Mouse (Mus musculus) common myeloid progenitor, adult 5-6 weeks (primary cell): ENCODE measurements around the gene Rad52. TPM values are rescaled to one million over a fixed set of nuclear protein-coding genes. Genes with fewer than 3 reads are reported as not detected.

Source experiments
- ATAC-seq: replicated peaks from 2 replicates; pipeline ENCODE4 v1.8.0; 2016; ENCODE audit warnings: low read depth, mild to moderate bottlenecking, moderate TSS enrichment, inconsistent platforms; ENCODE audit not compliant: poor library complexity, severe bottlenecking
- total RNA-seq: library from RNA; stranded (forward); fragments of 200-1000, 187-1606 nt; gene quantifications from 2 replicates; pipeline ENCODE4 v1.2.3, GENCODE M21; 2017

The Rad52 gene
- 17.9 and 21.1 TPM in 2 replicates for total RNA-seq

DNA sequence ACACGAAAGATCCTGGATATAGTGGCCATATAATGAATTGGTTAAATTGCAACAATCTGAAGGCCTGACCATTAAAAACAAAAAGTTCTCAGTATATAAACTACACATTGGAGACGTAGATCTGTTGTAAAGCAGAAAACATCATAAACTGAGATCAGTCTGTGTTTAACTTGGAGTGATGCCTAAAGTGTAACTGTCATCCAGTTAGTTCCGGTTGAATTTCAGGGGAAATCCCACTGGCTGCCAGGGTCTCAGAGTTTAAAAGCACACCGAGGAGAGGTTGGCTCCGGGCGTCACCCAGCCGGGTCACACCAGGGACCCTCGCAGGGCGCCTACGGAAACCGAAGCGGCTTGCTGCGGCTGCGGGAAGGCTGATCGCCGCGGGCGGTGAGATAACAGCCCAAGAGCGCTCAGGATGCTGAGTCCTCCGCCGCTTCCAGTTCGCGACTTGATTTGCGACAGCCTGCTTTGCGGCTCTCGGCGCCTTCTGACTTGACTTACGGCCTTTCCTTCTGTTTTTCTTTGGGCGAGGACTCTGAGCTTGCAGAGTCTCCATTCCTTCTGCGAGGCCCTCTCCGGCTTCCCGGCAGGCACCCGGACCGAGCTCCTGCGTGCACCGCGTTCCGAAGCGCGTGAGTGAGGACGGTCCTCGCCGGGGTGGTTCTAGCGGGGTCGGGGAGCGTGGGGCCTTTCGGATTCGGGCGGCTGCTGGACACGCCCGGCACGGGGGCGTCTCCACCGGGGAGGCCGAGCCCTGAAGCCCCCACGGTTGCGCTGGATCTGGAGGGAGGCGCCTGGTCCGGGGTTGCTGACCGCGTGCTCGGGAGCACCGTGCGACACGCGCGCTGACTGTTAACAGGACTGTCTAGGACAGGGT, at the start of gene Rad52:
Gene Rad52, plus strand, starts transcription at position 495 of the 877 bp plus-strand sequence.
- peak; percentile 93 for ATAC-seq

DNA sequence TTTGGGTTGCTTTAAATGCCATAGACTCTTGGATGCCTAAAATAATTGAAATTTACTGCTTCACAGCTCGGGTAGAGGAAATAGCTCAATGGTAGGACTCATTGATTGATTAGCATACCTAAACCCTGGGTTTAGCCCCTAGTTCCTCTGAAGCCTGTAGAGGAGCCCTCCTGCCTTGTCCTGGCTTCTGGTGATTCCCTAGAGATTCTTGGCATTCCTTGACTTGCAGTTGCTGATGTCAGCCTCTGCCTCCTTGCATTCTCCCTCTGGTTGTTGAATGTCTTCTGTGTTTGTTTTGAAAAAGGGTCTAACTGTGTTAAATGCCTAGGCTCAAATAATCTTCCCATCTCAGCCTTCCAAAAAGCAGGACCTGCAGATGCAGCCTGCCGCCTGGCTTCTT, 48.3 kb upstream of the Rad52 start:
- no peak for ATAC-seq

DNA sequence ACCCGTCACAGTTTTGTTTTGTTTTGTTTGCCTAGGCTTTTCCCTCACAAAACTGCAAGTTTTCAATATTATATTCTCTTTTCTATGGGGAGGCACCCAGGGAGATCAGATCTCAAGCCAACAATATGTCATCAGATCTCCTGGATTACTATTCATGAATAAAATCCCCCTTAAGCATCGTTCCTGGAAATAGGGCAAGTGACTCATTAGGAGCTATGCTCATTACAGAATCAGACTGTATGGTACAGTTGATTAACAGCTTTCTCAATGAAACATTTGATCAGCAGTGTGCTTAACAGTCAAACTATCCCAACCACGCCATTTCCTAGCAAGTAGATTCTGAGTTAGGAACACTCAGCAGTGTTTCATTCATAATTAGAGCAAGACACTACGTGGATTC, 47.0 kb upstream of the Rad52 start:
- no peak for ATAC-seq

DNA sequence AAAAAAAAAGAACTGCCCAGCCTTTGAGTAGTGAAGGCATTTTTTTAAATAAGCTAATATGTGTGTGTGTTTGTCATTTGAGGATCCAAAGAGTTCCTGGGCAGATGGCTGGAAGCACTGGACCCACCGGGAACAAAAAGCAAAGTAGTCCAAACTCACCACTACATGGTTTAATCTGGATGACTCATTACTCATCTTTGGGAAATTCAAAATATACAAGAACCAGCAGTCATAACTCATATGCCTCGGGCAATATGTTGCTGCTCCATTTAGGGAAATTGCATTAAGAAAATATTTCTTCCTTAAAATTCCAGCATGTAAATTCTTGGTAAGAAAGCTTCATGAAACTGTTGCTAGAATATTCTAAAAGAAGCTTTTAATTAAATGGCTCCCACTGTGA, 42.3 kb upstream of the Rad52 start:
- ATAC-seq = no peak

DNA sequence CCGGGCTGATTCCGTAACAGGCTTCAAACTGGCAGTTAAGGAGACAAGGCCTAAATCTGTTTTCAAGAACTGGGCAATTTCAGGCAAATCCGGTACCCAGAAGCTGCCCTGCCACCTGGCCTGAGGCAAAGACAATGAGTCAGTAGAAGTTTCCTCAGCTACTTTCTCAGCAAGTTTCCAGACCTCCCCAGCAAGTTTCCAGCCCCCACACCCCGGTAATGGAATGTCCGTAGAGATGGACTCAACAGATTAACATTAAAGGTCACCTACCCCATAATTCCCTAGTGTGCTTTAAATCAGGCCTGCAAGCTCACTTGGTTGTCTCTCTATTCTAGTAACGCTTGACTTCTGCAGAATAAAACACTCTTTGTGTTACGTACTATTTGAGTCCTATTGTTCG, 41.0 kb upstream of the Rad52 start:
- ATAC-seq = no peak

DNA sequence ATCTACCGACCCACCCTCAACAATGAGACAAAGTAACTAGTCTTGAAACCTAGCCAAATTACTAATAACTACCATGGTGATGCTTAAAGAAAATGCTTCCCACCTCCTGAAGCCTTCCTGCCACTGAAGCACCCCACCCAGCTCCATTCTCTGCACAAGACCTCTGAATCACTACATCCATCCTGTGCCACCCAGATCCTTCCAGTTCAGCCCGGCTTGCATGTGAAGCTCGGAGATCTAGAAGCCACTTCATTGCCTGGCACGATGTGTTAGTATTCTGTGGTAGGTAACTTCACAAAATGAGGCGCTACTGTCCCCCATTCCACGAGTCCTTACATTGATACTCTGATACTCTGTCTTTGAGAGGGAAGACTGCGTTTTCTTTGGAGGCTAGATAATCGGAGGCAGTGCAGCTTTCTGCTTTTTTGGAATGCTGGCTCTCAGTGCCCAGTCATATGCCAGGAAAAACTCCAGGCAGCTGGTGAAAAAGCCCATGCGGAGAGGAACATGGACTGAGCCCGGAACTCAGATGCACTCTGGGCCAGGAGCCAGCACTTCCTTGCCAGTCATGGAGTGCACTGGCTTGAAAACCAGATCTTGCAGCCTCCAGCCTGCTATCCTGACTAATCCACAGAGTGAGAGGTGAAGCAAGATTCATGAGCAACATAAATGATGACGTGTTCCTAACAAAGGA, 38.0 kb upstream of the Rad52 start:
- no peak for ATAC-seq

DNA sequence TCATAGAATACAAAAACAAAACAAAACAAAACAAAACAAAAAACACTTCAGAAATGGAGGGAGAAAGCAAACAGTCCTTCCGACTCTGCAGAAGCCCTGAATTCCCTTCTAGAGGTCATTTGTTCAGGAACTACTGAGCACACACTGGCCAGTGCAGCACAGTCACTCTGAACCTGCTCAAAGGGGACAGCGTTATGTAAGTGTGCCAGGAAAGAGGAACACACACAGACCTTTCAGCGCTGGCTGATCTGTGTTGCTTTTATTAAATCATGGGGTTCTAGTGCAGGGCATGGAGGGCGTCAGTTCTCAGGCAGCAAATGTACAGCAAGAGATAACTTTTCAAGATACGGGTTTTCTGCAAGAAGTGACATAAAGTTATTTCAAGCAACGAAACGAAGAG, 19.3 kb upstream of the Rad52 start:
- ATAC-seq = 0 out of 2 replicates have a peak, but pooled peaks have one; percentile 36

DNA sequence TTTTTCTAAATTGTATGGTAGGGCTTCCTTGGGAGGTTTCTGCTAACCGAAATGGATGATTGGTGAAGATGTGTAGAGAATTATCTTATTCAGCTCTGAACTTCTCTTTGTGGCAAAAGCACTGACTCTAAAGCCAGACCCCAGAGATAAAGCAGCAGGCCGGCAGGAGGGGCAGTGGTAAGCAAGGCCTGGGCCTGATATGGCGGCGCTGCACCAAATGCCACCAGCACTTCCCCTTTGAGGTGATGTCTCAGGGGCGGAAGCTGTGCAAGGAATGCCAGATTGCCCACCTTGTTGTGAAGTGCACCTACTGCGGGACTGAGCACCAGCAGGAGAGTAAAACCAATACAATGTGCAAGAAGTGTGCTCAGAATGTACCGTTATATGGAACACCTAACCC, 9.8 kb upstream of the Rad52 start:
- peak; percentile 90 for ATAC-seq

DNA sequence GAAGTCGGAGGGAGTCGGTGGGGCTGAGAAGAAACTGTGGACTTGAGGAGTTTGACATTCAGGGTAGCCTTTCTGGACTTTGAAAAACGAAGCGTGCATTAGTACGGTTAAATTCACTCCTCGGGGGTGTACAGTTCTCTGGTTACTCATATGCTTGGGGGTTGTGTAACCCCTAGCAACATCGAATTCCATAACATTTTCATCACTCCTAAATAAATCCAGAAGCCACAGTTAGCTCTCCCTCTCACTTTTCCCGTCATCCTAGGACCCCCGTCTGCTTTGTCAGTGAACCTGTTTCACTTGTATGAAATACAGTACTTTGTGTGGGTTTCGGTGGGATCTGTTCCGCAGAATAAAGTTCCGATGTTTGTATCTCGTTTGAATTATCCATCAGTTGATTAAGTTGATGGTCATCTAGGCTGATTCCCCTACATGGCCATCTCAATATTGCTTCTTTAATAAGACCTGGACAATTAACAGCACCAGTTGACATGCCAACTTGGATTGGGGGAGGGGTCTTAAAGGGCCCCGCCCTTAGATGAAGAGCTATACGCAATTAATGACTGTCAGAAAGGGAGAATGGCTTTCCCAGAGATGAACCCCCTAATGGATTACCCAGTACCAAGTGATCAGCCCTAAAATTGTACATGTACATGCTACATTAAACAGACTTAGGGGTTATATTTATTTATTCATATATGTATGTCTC, 737 bp downstream of the Rad52 start:
- no peak for ATAC-seq

DNA sequence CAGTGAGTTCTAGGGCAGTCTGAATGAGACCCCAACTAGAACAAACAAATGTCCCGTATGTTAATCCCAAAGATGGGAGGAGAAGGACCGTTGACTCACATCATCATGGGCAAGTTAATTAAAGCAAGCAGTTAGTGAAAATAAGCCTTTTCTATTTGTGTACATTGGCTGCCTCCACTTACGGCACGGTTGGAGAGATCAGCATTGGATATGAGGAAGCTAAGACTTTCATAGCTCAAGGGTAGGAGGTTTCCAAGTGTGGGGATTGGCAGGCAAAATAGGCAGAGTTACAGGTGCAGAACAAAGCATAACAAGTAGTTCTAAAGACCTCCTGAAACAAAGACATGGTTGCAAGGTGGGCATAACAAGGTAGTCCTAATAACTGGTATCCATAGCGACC, 3.0 kb downstream of the Rad52 start:
- ATAC-seq = no peak

DNA sequence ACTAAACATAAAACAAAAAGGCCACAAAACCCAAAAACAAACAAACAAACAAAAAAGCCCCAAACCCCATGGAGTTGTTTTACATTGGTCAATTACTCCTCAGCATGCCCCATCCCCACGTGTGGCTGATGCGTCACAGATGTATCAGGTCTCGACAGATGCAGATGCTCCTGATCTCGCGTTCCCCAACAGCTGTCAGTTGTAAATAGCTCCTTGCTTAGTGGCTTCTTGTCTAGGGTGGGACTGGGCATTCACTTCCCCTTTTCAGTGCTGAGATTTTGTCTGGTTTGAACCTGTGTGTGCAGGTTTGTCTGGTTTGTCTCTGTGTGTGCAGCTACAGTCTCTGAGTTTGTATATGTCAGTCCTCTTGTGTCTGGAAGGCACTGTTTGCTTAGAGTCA, 9.5 kb downstream of the Rad52 start:
- ATAC-seq = peak; percentile 32; the same call in 1 of the 2 replicates

DNA sequence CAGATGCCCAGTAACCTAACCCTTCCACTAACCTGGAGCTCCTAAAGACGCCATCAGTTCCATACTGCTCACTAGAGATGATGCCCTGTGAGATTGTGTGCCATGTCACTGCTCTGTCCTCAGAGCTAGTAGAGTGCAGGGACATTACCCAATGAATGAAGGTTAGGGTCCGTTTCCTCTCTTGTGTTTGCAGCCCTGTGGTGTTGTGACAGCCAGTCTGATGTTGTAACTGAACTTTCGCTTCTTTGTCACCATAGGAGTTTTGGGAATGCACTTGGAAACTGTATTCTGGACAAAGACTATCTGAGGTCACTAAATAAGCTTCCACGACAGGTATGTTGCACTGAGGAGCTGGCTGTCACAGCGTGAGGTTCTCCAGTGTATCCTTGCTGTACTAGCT, 13.2 kb downstream of the Rad52 start:
- ATAC-seq = no peak

DNA sequence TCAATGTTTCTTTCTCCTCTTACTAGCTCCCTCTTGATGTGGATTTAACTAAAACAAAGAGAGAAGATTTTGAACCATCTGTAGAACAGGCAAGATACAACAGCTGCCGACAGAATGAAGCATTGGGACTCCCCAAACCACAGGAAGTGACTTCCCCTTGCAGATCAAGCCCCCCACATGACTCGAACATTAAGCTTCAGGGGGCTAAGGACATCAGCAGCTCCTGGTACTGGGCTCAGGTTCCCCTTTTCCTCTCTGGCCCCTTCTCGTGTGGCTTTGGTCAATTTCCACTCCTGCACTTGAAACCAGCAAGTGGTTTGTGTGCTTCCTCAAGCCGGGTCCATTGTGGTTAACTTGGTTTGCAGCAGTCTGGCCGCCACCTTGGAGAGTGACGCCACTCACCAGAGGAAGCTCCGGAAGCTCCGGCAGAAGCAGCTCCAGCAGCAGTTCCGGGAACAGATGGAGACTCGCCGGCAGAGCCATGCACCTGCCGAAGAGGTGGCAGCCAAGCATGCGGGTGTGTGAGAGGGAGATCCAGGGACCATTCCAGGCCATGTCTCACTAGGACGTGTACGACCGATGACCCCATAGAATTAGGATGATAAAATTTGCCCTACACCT, 16.2 kb downstream of the Rad52 start:
- ATAC-seq = peak; percentile 96

DNA sequence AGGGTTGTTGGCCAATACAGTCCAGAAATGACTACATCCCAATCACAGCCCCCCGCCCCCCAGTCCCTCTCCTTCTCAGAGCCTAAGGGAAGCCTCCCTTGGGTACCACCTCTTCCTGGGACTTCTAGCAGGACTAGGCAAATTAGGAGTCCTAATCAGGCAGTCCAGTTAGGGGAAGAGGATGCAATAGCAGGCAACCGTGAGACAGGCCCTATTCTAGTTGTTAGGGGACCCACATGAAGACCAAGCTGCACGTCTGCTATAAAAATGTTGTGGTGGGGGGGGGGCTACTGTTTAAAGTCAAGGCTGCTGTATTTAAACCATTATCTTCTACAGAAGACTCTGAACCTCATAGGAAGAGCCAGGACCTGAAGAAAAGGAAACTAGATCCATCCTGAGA, 19.6 kb downstream of the Rad52 start:
- no peak for ATAC-seq

DNA sequence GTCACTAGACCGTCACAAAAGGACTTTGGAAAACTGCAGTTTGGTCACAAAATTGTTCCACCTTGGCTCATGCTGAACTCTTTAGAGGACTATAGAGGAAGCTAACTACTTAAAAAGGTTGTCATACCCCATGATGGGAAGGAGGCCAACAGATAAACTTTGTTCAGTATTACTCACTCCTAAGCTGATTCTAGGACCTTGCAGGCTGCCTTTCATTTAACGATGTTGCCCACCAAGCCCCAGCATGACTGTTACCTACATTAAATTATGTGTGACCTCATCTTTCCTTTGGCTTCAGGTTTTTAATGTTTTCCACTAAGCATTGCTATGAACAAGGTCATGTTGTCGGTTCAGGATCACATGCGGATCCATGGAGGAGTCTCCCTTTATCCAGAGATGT, 20.0 kb downstream of the Rad52 start:
- ATAC-seq = no peak

DNA sequence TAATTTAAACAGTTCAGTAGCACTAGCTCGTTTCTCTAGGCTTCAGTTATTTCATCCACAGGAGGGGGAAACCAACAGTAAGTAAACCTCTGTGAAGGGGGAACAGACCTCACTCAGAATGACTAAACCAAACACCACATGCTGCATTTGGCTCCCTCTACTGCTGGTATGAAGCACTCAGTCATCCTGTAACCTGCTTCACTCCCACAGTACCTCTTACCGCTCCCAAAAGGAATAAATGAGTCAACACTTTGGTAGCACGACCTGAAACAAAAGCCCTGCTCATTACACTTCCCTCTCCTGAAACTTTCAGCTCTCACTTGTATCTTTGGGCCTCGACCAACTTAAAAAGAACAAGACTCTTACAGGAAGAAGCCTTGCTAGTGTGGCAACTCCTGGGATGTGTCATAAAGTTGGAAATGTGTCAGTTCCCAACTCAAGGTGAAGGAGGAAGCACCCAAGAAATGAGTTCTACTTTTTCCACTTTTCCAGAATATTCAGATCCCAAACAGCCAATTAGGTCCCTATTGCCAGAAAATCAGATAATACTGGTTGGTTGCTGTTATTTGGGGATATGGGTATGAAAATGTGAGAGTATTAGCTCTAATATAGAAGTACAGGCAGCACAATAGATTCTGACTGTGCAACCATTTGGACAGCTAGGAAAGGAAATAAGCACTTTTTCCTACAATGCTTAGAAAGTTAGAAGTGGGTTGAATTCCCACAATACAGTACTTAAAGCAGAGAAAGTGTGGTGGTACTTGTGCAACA, 21.9 kb downstream of the Rad52 start:
- 0 out of 2 replicates have a peak, but pooled peaks have one; percentile 54 for ATAC-seq
